Mouse (Mus musculus) thymus, postnatal 4 days (tissue): ENCODE measurements around the gene Car5a.
A peak's percentile ranks its signal among the peaks of the same experiment; 100 is the strongest.

Experiments used
- DNase-seq: peaks from one replicate; pipeline ENCODE4 v3.0.0; 2021

Car5a gene

GRCm38 (mm10) chr8:121932668-121933520, 11.8 kb downstream of the Car5a start:
- no peak for DNase-seq

DNA sequence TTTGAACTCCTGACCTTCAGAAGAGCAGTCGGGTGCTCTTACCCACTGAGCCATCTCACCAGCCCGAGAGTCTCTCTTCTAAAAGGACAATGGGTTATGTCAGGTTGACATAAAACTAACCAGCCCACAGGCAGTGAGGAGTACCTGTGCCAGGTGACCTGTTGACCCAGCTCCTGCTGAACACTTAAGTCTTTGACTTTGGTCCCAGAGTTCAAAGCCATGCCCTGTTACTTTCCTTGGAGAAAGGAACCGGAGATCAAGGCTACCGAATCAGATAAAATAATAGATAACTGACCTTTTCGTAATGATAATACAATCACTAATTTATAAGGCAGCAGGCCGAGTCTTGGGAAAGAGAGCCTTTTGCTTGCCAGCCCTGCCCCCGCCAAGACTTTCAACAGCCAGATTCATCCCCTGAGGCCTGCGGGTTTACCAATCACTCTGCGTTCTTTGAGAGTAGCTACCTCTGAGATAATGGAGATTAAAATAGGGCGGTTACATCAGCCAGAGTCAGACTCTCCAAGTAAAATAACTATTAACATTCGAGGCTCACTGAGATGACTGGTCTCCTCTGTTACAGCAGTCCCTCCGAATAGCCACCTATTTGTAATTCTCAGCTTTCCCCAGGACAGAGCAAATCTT, 12.6 kb downstream of the Car5a start:
- DNase-seq: no peak

DNA sequence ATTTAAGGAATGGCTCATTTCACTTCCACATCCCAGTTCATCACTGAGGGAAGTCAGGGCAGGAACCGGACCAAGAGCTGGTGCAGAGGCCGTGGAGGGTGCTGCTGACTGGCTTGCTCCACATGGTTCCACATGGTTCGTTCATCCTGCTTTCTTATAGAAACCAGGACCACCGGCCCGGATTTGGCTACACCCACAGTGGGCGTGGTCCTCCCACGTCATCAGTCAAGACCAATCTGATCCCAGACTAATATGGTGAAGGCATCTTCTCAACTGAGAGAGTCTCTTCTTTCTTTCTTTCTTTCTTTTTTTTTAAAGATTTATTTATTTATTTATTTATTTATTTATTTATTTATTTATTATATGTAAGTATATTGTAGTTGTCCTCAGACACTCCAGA, 13.1 kb downstream of the Car5a start:
- DNase-seq: no peak

DNA sequence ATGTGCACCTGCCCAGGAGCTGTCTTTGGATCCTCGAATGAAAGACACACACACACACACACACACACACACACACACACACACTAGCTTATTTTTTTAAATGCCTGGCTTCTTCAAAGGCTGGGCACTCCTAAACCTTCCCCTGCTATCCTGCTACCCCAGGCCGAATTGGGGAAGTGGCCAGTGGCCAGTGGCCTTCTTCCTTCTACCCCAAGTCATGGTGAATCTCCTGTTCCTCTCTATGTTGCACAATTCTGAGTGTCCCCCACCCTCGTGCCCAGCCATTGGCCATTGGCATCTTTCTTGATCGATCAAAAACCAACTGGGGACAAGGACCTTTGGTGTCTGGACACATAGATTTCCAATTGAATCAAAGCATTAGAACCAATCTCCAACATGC, 14.7 kb downstream of the Car5a start:
- DNase-seq: no peak

GRCm38 (mm10) chr8:121927316-121927715, 17.4 kb downstream of the Car5a start:
- DNase-seq: peak; percentile 74

DNA sequence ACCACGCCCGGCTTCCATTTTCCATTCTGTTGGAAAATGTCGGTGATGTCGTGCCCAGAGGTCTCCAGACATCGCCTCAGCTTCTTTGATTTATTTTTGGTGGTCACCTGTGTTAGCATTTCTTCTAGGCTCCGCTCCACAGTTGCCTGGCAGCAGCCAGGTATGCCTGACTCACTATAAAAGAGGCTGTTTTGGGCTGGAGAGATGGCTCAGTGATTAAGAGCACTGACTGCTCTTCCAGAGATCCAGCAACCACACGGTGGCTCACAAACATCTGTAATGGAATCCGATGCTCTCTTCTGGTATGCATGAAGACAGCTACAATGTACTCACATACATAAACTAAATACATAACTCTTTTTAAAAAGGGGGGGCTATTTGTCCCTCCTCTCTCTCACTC, 18.4 kb downstream of the Car5a start:
- no peak for DNase-seq

- DNase-seq: peak; percentile 87
These were observed 19.1 kb downstream of the Car5a start for GRCm38 (mm10) chr8:121925624-121926023.

- DNase-seq: no peak
These were observed 20.0 kb downstream of the Car5a start for GRCm38 (mm10) chr8:121924681-121925080.

- DNase-seq: no peak
These were observed 22.6 kb downstream of the Car5a start for GRCm38 (mm10) chr8:121922101-121922500.

GRCm38 (mm10) chr8:121921582-121921981, 23.1 kb downstream of the Car5a start:
- DNase-seq: no peak

- DNase-seq: no peak
These were observed 25.0 kb downstream of the Car5a start for GRCm38 (mm10) chr8:121919731-121920130.

DNA sequence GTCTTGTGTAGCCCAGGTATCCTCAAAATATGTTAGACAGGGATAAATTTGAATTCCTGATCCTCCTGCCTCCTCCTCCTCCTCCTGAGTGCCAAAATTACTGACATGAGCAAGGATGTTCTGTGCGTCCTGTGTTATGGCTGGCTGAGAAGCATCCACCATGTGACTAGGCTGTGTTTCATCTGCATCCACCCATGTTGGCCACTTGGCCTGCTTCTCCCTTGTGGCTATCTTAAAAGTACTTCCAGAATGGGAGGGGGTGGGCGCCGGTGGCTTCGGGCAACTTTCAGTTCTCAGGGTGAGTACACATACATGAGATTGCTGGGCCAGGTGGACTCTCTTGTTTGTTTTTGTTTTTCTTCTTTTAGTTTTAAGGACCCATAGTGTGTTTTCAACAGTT, 25.5 kb downstream of the Car5a start:
- DNase-seq: no peak

GRCm38 (mm10) chr8:121913378-121913777, 31.3 kb downstream of the Car5a start:
- DNase-seq: no peak

DNA sequence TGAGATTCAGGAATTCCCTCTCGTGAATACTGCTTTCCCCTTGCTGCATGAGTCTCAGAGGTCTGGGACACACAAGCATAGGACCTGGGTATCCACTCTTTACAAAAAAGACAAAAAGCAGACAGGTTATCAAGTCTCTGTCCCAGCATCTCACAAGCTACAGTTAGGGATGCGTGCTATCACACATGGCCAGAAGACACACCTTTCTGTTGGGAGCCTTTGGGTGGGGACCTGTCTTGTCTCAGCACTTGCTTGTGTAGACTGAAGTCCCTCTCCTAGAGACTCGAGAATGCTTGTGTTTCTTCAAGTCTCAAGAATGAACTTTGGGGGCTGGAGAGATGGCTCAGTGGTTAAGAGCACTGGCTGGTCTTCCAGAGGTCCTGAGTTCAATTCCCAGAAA, 31.9 kb downstream of the Car5a start:
- DNase-seq: no peak

- no peak for DNase-seq
These were observed 32.7 kb downstream of the Car5a start for GRCm38 (mm10) chr8:121911987-121912386.

DNA sequence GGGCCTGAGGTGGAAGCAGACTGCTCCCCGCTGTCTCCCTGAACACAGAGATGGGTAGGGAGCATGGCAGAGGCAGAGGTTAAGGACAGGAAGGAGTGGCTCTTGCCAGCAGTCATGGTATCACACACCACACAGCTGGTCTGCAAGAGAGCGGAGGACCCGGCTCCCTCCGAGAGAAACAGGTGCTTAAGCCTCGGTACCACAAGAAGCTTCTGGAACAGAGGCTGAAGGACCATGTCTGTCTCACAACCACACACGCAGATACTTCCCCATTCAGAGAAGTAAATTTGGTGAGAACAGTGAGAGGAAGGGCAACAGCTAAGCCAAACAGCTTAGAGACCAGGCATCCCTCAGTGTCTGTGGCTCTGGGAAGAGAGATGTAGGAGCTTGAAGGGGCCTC, 33.3 kb downstream of the Car5a start:
- DNase-seq: no peak

DNA sequence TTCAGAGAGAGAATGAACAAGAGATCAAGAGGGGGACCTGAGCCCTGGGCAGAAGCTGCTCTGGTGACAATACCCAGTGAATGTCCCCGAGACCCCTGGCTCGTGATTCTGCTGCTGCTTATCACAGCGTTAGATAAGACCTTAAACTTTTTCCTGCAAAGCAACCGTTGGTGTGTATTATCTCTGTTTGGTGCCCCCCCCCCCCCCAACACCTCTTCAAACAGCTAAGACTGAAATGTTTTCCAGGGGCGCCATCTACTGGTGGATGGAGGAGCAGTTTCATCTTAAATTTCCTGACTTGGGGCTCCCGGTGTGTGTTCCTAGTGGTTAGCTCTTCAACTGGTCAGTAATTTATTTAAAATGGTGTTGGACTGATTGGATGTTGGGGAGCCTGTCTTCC, 35.0 kb downstream of the Car5a start:
- peak; percentile 89 for DNase-seq

DNA sequence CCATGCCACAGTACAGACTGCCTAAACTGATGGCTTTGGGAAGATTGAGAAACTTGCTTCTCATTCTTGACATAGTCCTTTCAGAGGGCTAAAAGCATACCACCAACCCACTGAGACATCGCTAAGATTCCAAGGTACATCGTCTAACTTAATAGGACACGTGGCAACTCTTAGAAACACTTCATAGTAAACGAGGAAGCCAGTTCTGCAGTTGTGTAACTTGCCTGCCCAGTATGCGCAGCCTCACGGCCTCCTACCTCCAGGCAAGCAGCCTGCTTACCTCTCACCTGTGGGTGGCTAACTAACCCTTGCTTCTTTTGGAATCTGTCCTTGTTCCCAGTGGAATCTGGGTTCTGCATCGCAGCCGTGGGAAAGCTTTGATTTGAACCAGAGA, 35.6 kb downstream of the Car5a start:
- no peak for DNase-seq

- DNase-seq: peak; percentile 29
These were observed 36.1 kb downstream of the Car5a start for GRCm38 (mm10) chr8:121908378-121909147.

DNA sequence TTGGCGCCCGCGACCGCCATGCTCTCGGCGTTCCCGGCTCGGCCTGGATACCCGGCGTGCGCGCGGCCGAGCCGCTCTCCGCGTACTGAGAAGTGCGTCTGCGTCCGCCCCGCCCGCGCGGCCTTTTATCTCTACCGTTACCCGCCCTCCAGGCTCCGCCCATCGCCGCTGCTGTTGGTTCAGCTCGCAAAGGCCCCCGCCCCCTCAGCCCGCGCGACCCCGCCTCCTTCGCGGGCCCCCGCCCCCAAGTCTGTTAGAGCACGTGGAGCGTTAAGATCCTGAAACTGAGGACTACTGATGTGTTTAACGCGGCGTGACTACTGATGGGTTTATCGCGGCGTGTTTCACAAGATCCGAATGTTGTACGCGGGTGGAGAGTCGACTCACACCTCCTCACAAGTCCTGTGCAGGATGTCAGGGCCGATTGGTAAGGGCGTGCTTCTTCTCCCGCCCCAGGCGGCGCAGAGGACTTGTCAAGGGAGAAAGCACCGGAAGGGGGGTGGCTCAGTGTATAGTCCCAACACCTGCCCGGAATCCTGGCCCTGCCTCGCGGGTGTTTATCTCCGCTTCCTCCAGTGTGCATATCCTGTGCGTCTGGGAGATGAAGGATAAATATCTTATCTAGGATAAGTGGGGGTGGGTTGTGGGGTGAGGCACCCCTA, 37.0 kb downstream of the Car5a start, which contains the start of gene Slc7a5:
TSS of gene Slc7a5 (minus strand) at position 108 of the 662 bp plus-strand sequence.
- peak; percentile 100 for DNase-seq

- peak; percentile 50 for DNase-seq
These were observed 37.9 kb downstream of the Car5a start for GRCm38 (mm10) chr8:121906542-121907512.

- no peak for DNase-seq
These were observed 38.8 kb downstream of the Car5a start for GRCm38 (mm10) chr8:121905864-121906263.
